Mouse (Mus musculus) A20 (cell line): ENCODE results near the gene Bbip1.
"Not testable (repeated sequence)": the region's sequence is repeated elsewhere in the genome, so short reads cannot be mapped to it uniquely, and the experiment has no call there.

Experiments used
- DNase-seq: peaks from one replicate; pipeline ENCODE4 v3.0.0-alpha.2; 2011; ENCODE audit warnings: low read depth, low spot score

Bbip1 gene

GRCm38 (mm10) chr19:53925338-53925751 is 19.1 kb downstream of the Bbip1 start:
- peak; percentile 74 for DNase-seq

- not testable (repeated sequence) for DNase-seq
Observed at GRCm38 (mm10) chr19:53921996-53922395, 22.4 kb downstream of the Bbip1 start.

DNA sequence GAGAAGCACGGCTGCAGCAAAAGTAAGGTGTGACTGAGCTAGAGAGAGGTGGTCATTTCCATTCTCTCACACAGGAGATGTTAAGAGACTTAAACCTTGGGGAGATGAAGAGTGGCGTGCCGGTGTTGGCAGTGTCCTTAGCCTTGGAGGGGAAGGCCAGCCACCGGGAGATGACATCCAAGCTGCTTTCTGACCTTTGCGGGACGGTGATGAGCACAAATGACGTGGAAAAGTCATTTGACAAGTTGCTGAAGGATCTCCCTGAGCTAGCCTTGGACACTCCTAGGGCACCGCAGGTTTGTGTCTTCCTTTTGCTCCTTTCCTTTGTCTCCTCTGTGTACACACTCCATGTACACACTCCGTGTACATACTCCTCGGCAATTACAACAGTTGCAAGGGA is 24.9 kb downstream of the Bbip1 start:
- no peak for DNase-seq

- no peak for DNase-seq
Observed at GRCm38 (mm10) chr19:53914950-53915349, 29.5 kb downstream of the Bbip1 start.

DNA sequence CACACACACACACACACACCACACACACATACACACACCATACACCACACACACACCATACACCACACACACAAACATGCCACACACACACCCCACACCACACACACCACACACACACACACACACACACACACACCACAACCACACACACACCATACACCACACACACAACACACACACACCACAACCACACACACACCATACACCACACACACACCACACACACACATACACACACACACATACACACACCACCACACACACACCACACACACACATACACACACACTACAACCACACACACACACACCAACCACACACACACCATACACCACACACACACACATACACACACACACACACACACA is 37.7 kb downstream of the Bbip1 start:
- DNase-seq = not testable (repeated sequence)

GRCm38 (mm10) chr19:53906033-53906702 is 38.3 kb downstream of the Bbip1 start:
- peak; percentile 76 for DNase-seq

GRCm38 (mm10) chr19:53904833-53905480 is 39.5 kb downstream of the Bbip1 start:
- DNase-seq = peak; percentile 48

DNA sequence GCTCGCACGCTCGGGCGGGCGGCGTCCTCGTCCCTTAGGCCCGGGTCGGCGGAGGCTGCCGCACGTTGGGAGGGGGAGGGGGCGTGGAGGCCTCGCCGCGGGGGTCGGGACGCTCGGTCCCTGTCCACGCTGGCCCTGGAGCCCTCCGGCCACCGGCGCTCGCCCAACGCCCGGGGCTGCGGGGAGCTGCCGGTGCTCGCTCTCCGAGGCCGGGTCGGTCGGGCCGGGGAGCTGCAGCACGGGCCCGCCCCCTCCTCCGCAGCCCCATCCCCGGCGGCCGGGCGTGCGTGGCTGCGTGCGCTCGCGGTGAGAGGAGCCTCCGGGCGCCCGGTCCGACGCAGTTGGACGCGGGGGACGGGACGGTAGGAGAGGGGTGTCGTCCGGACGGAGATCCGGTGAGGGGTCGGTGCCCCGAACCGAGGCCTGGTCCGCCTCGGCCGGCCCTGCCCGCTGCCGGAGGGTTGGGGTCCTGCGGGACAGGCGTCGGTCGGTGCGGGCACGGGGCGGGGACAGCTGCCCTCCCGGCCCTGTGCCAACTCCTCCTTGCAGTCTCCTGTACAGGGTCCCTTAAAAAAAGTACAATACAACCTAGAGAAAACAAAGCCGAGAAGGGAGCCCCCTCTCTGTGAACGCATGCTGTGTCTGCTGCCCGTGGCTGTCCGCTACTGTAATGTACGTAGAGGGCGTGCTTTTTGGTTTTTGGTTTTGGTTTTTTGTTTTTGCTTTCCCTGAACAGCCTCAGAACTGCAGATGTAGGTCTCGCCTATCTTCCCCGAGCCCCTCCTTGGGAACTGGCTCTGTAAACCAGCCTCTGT is 40.7 kb downstream of the Bbip1 start:
- DNase-seq = peak; percentile 85

DNA sequence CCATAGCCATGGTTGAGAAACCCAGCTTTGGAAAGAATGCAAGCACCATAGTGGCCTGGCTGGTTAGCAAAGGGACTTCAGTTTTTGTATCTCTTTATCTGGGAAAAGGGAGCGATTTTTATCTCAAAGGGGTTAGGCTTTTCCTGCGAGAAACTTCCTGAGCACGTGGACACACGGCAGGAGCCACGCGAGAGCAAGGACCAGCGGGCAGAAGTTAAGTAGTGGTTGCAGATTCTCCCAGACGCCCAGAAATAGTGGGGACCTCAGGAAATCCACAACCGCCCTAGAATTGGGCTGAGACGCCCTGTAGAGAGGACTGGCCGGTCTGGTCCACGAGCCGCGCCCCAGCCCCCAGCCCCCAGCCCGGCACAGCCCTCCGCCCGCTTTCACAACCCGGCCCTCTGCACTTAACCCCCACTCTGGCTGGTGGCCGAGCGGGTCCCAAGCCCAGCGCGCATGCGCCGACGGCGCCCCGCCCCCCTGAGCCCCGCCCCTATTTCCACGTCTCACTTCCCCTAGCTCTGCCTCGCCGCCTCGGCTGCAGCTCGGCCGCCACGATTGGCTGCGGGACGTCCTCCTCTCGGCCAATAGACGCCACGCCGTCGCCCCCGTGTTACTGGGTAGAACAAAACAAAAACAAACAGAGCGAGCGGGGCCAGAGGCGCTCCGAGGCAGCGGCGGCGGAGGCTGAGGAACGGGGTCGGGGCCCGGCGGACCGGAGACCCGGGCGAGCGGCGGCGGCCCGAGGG is 41.5 kb downstream of the Bbip1 start:
- DNase-seq = peak; percentile 98

- DNase-seq = no peak
Observed at GRCm38 (mm10) chr19:53901931-53902738, 42.3 kb downstream of the Bbip1 start.

- peak; percentile 19 for DNase-seq
Observed at GRCm38 (mm10) chr19:53899941-53900610, 44.4 kb downstream of the Bbip1 start.

- no peak for DNase-seq
Observed at GRCm38 (mm10) chr19:53898970-53899900, 45.2 kb downstream of the Bbip1 start.

DNA sequence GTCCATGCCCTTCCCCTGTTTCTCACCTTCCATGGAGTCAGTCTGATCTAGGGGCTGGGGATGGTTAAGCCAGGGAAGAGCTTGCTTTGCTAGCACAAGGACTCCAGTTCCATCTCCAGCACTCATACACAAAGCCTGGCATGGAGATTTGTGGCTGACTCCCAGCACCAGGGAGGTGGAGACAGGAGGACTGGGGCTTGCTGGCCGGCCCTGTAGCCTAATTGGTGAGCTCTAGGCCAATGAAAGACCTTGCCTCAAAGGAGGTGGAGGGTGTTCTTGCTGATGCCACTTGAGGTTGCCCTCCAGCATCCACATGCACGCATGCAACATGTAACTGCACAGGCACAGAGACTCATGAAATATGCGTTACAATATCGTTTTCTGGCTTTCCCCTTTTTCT is 45.9 kb downstream of the Bbip1 start:
- DNase-seq = no peak

GRCm38 (mm10) chr19:53898046-53898445 is 46.4 kb downstream of the Bbip1 start:
- no peak for DNase-seq

DNA sequence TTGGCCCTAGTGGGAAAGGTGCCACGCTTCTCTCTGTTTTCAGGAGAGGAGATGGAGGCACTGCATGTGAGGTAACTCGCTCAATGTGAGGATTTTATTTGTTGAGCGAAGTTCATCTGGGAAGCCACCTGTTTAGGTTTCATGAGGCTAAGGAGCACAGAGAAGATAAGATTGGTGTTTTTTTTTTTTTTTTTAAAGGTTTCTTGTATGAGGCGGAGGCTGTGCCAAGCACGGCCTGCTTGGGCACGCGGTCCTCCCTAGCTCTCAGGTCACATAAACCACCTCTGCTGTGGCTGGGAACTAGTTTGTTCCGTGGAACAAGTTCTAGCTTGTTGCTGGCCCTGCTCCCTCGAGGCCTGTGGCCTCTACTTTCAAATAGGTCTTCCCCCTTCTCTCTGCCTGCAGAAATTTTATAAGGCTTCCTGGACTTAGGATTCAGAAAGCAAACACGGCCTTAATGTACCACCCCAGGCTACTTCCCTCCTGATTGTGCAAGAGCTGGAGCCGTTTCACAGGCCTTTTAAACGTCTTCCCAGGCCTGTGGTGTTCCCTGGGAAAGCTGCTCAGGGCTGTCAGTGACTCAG is 49.8 kb downstream of the Bbip1 start:
- DNase-seq = no peak

DNA sequence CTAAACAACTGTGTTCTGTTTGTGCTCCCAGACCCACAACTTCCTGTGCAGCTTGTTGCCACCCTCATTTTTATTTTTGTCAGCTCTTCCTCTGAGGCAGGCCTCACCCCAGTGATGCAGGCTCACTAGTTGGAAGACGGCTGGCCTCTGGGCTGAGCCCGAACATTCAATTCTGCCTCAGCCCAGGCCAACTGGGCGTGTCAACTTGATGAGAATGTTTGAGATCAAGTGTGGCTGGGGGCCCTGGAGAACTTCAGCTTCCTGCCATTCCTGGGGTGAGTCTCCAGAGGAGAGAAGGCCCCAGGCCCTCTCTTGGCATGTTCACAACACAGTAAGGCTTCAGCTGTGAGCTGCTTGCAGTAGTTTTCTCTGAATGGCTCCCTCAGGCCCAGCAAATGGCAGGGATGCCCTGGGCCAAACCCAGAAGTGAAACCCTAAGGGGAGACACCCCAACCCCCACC is 50.7 kb downstream of the Bbip1 start:
- peak; percentile 71 for DNase-seq

- no peak for DNase-seq
Observed at GRCm38 (mm10) chr19:53892838-53893359, 51.5 kb downstream of the Bbip1 start.

DNA sequence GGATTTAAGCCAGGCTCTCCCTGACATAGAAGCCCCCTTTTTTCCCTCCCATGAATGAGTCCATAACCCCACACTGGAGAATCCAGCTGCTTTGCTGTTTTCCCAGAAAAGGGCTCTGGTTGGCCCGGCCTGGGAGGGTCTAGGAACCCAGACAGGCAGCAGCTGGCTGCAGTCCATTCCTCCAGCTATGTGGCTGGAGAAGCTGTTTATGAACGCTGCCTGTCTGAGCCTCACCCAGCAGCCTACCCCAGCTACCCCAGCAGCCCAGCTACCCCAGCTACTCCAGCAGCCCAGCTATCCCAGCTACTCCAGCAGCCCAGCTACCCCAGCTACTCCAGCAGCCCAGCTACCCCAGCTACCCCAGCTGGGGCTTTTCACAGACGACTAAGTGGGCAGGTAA is 52.4 kb downstream of the Bbip1 start, which contains the start of gene Pdcd4:
Pdcd4 (plus strand) TSS at position 171 of the 400 bp plus-strand sequence.
- DNase-seq = no peak
